Mouse (Mus musculus): Measurements from ENCODE around the gene Chd1. TPM values are rescaled to one million over a fixed set of nuclear protein-coding genes. Genes with fewer than 3 reads are reported as not detected.

Gene Chd1
- total and polyA plus RNA-seq, 3 experiments, result 1.6 to 20.7 (median 19.9) TPM

DNA sequence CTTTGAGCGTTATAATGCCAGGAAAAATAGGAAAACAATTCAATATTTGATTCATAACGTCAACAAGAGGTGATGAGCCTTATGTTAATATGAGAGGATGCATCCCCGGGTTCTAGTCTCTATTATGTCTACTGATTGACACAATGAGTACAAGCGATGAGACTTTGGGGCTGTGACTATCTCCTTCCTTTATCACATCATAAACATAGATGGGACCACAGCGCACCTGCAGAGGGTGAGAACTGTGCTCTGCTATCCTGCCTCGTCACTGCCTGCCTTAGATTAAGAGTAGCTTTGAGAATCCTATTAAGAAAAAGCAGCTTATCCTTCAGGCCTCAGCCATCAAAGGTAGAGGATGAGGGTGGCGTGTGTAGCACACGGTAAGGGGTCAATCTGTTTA lies 85.9 kb downstream of the Chd1 start:
- Histone ChIP-seq H3K36me3 (ENCODE audit: control insufficient read depth, insufficient read depth, low read length) (no peaks in the 10 kb centered on the region), H3K27me3 (ENCODE audit: control insufficient read depth, insufficient read depth, low read length) (no peaks in the 10 kb centered on the region; the same call in none of the 2 replicates), H3K4me1 (ENCODE audit: control insufficient read depth, insufficient read depth, low read length) (no peaks in the 10 kb centered on the region), H3K9ac (ENCODE audit: low read depth, low read length) (no peak overlapping the region), H3K27ac (no peak overlapping the region), H3K79me2 (replicated peaks; ENCODE audit: control insufficient read depth, insufficient read depth, low read length) (no peaks in the 10 kb centered on the region), H3K4me3 (no peak overlapping the region)
- WGBS, result 85% methylated on average over 8 of the region's 8 CpGs
- no peak for TF ChIP-seq CTCF (IDR thresholded peaks at IDR 0.05)
- TF ChIP-seq EP300 (IDR thresholded peaks at IDR 0.05; ENCODE audit: insufficient read depth, low read depth, low read length), result no peak
- TF ChIP-seq POLR2A (IDR thresholded peaks at IDR 0.05; ENCODE audit: insufficient read depth, low read depth, low read length), result no peak
- intact Hi-C loops (cut with DNase I), result no loop called here
- DNase-seq, result no peak

DNA sequence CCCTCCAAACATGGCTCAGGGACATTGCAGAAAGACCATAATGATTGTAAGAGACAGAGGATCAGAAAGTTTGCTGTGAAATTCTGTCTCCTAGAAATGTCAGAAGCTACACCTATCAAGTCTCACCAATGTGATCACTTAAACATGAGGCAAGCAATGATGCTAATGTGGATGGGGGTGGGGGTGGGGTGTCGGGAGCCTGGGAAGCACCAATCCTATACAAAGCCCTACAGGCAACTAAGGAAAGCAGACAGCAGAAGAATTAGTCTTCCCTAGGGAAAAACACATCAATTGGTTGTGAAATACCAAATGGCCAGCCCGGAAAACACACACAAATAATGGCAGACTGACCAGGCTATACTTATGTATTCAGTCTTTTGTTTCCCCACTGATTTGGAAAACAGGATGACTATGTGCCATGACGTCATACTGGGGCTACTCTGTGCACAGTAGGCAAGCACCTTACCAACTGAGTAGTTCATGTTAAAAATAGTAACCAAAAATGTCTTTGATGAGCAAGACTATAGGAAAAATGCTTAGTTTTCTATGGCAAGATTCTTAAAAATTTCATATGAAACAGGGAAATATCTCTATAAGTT lies 94.5 kb downstream of the Chd1 start:
- Histone ChIP-seq H3K79me2 (replicated peaks; ENCODE audit: control insufficient read depth, insufficient read depth, low read length) (no peaks in the 10 kb centered on the region), H3K4me3 (no peak overlapping the region), H3K27ac (no peak overlapping the region), H3K27me3 (ENCODE audit: control insufficient read depth, insufficient read depth, low read length) (no peaks in the 10 kb centered on the region), H3K9ac (ENCODE audit: low read depth, low read length) (no peak overlapping the region), H3K4me1 (ENCODE audit: control insufficient read depth, insufficient read depth, low read length) (no peaks in the 10 kb centered on the region), H3K36me3 (ENCODE audit: control insufficient read depth, insufficient read depth, low read length) (no peaks in the 10 kb centered on the region)
- DNase-seq, result no peak
- 70% methylated on average over 3 of the region's 3 CpGs for WGBS
- no peak for TF ChIP-seq EP300 (IDR thresholded peaks at IDR 0.05; ENCODE audit: insufficient read depth, low read depth, low read length)
- no peak for TF ChIP-seq POLR2A (IDR thresholded peaks at IDR 0.05; ENCODE audit: insufficient read depth, low read depth, low read length)
- TF ChIP-seq CTCF (IDR thresholded peaks at IDR 0.05), result no peak
- intact Hi-C loops (cut with DNase I), result no loop called here

DNA sequence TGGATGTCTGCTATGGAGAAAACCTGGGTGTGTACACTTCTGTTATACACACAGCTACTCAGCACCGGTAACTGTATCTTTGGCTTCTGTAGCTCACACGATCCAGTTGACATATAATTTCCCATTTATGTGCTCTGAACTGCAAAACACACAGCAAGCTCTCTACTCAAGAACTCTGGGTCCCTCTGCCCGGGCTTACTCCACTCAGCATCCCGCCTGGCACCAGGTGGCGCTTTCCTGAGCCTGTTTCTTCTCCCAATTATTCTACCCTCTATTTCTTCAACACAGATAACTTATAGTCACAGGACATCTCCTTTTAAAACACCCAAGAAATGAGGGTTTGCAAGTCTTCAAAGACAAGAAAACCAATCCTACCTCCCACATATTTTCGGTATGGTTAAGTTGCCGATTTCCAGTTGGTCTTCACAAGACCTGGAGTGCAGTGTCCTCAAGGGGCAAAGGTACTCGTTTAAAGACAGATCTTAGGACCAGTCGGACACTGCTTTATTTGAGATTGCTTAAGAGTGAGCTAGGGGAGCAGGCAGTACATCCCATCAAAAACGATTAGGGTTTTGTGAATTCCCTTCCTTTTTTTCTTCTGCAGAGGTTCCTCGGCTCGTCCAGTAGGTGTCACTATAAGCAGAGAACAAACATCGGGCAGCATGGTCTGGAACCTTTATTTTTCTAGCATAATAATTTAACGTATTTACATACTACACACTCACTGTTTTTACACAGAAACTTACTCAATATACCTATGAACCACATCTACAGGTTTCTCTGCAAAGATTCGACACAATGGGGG lies 99.4 kb downstream of the Chd1 start:
- Histone ChIP-seq H3K27ac (no peak overlapping the region), H3K79me2 (replicated peaks; ENCODE audit: control insufficient read depth, insufficient read depth, low read length) (peaks cover 2% of the 10 kb centered on the region; the same call in 1 of the 2 replicates), H3K4me1 (ENCODE audit: control insufficient read depth, insufficient read depth, low read length) (peaks cover 8% of the 10 kb centered on the region), H3K27me3 (ENCODE audit: control insufficient read depth, insufficient read depth, low read length) (no peaks in the 10 kb centered on the region), H3K4me3 (no peak overlapping the region), H3K36me3 (ENCODE audit: control insufficient read depth, insufficient read depth, low read length) (peaks cover 13% of the 10 kb centered on the region), H3K9ac (ENCODE audit: low read depth, low read length) (no peak overlapping the region)
- DNase-seq, result no peak
- TF ChIP-seq CTCF (IDR thresholded peaks at IDR 0.05) (peak; percentile 79), POLR2A (IDR thresholded peaks at IDR 0.05; ENCODE audit: insufficient read depth, low read depth, low read length) (no peak)
- WGBS, result 43% methylated on average over 15 of the region's 15 CpGs
- intact Hi-C loops (cut with DNase I), result loop anchor here (2.0 to 5.0 kb wide), 2 partner anchors 27 to 1098 kb away; partner anchors contain the start of gene Rgmb

DNA sequence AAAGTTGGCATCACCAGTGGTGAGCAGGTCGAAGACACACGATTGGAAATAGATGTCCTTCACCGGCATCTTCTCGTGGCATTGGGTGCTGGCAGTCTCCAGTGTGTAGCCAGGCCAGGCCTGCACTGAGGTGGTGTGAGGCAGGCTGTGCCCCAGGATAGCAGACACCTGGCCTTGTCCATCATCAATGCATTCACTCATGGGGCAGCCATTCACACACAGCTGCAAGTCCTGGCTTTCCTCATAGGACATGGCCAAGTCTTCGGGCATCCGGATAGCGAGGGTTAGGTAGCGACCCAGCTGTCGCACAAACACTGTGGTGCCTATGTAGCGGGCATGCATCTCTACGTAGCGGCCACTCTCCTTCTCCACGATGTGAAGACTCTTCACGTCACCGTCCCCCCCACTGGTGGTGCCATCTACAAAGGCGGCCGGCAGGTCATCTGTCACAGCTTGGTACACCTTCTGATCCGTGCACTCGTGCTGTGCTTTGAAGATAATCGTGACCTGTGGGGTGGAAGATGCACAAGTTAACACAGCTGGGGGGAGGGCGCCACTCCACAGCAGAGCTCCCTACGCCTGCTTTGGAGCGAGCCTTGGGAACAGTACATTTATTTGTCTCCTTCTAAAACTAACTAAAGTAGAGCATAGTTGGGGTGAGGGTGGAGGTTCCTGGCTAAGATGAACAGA lies 102.7 kb downstream of the Chd1 start:
- no peak for DNase-seq
- Histone ChIP-seq H3K79me2 (replicated peaks; ENCODE audit: control insufficient read depth, insufficient read depth, low read length) (peaks cover 5% of the 10 kb centered on the region; the same call in 1 of the 2 replicates), H3K27me3 (ENCODE audit: control insufficient read depth, insufficient read depth, low read length) (no peaks in the 10 kb centered on the region), H3K9ac (ENCODE audit: low read depth, low read length) (no peak overlapping the region), H3K4me3 (no peak overlapping the region), H3K36me3 (ENCODE audit: control insufficient read depth, insufficient read depth, low read length) (peaks cover 26% of the 10 kb centered on the region), H3K4me1 (ENCODE audit: control insufficient read depth, insufficient read depth, low read length) (peaks cover 15% of the 10 kb centered on the region), H3K27ac (no peak overlapping the region; the same call in 1 of the 2 replicates)
- TF ChIP-seq POLR2A (IDR thresholded peaks at IDR 0.05; ENCODE audit: insufficient read depth, low read depth, low read length) (no peak), CTCF (IDR thresholded peaks at IDR 0.05) (no peak), EP300 (IDR thresholded peaks at IDR 0.05; ENCODE audit: insufficient read depth, low read depth, low read length) (no peak)
- 87% methylated on average over 23 of the region's 23 CpGs for WGBS
- intact Hi-C loops (cut with DNase I), result no loop called here

DNA sequence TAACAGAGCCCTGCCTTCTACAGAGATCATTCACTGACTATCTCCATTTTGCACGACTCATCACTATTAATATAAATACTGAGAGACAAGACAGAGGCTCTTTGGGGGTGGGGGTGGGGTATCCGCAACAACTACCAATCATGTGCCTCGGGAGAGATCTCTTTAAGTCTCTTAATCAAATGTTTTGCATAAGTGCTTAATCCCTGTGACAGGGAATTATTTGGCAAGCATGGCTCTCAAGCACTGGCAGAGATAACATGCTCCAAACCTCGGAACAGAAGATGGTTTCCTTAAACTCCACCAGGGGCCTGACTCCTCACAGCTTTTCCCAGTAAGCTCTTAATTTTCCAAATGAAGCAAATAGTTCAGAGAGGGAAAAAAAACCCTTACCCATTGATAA lies 103.2 kb downstream of the Chd1 start:
- no peak for TF ChIP-seq POLR2A (IDR thresholded peaks at IDR 0.05; ENCODE audit: insufficient read depth, low read depth, low read length)
- TF ChIP-seq CTCF (IDR thresholded peaks at IDR 0.05), result no peak
- no peak for TF ChIP-seq EP300 (IDR thresholded peaks at IDR 0.05; ENCODE audit: insufficient read depth, low read depth, low read length)
- WGBS, result 38% methylated on average over 4 of the region's 4 CpGs
- H3K9ac ChIP-seq (ENCODE audit: low read depth, low read length), result no peak overlapping the region
- peaks cover 17% of the 10 kb centered on the region for H3K4me1 ChIP-seq (ENCODE audit: control insufficient read depth, insufficient read depth, low read length)
- H3K36me3 ChIP-seq (ENCODE audit: control insufficient read depth, insufficient read depth, low read length), result peaks cover 26% of the 10 kb centered on the region
- H3K27me3 ChIP-seq (ENCODE audit: control insufficient read depth, insufficient read depth, low read length), result no peaks in the 10 kb centered on the region
- H3K4me3 ChIP-seq, result no peak overlapping the region
- peaks cover 5% of the 10 kb centered on the region; the same call in 1 of the 2 replicates for H3K79me2 ChIP-seq (replicated peaks; ENCODE audit: control insufficient read depth, insufficient read depth, low read length)
- intact Hi-C loops (cut with DNase I), result no loop called here
- H3K27ac ChIP-seq, result peak overlapping the region; percentile 43; the same call in 1 of the 2 replicates
- DNase-seq, result no peak
